Mouse (Mus musculus): Measurements from ENCODE around the gene Bcl11b. TPM values are rescaled to one million over a fixed set of nuclear protein-coding genes. Genes with fewer than 3 reads are reported as not detected.

The Bcl11b gene
- polyA plus RNA-seq, 1 experiment, result not detected

- no peak for TF ChIP-seq GATA1 (IDR thresholded peaks at IDR 0.05; ENCODE audit: low read length)
These were observed 35.1 kb downstream of the Bcl11b start for GRCm38 (mm10) chr12:107968331-107968730.

- TF ChIP-seq GATA1 (IDR thresholded peaks at IDR 0.05; ENCODE audit: low read length), result no peak
These were observed 36.4 kb downstream of the Bcl11b start for GRCm38 (mm10) chr12:107967026-107967425.

GRCm38 (mm10) chr12:107965103-107965502, 38.3 kb downstream of the Bcl11b start:
- no peak for TF ChIP-seq GATA1 (IDR thresholded peaks at IDR 0.05; ENCODE audit: low read length)

- no peak for TF ChIP-seq GATA1 (IDR thresholded peaks at IDR 0.05; ENCODE audit: low read length)
These were observed 38.9 kb downstream of the Bcl11b start for GRCm38 (mm10) chr12:107964396-107965085.

- no peak for TF ChIP-seq GATA1 (IDR thresholded peaks at IDR 0.05; ENCODE audit: low read length)
These were observed 40.5 kb downstream of the Bcl11b start for GRCm38 (mm10) chr12:107962852-107963251.

- no peak for TF ChIP-seq GATA1 (IDR thresholded peaks at IDR 0.05; ENCODE audit: low read length)
These were observed 41.6 kb downstream of the Bcl11b start for GRCm38 (mm10) chr12:107961843-107962242.

- no peak for TF ChIP-seq GATA1 (IDR thresholded peaks at IDR 0.05; ENCODE audit: low read length)
These were observed 42.5 kb downstream of the Bcl11b start for GRCm38 (mm10) chr12:107960789-107961491.

- no peak for TF ChIP-seq GATA1 (IDR thresholded peaks at IDR 0.05; ENCODE audit: low read length)
These were observed 43.0 kb downstream of the Bcl11b start for GRCm38 (mm10) chr12:107960365-107960764.

- no peak for TF ChIP-seq GATA1 (IDR thresholded peaks at IDR 0.05; ENCODE audit: low read length)
These were observed 43.5 kb downstream of the Bcl11b start for GRCm38 (mm10) chr12:107959872-107960271.

- no peak for TF ChIP-seq GATA1 (IDR thresholded peaks at IDR 0.05; ENCODE audit: low read length)
These were observed 50.2 kb downstream of the Bcl11b start for GRCm38 (mm10) chr12:107953044-107953684.

GRCm38 (mm10) chr12:107952318-107952724, 51.1 kb downstream of the Bcl11b start:
- TF ChIP-seq GATA1 (IDR thresholded peaks at IDR 0.05; ENCODE audit: low read length), result no peak

- TF ChIP-seq GATA1 (IDR thresholded peaks at IDR 0.05; ENCODE audit: low read length), result no peak
These were observed 52.7 kb downstream of the Bcl11b start for GRCm38 (mm10) chr12:107950667-107951179.

- TF ChIP-seq GATA1 (IDR thresholded peaks at IDR 0.05; ENCODE audit: low read length), result no peak
These were observed 54.0 kb downstream of the Bcl11b start for GRCm38 (mm10) chr12:107949416-107949815.

GRCm38 (mm10) chr12:107942100-107942499, 61.3 kb downstream of the Bcl11b start:
- no peak for TF ChIP-seq GATA1 (IDR thresholded peaks at IDR 0.05; ENCODE audit: low read length)

- no peak for TF ChIP-seq GATA1 (IDR thresholded peaks at IDR 0.05; ENCODE audit: low read length)
These were observed 62.6 kb downstream of the Bcl11b start for GRCm38 (mm10) chr12:107940774-107941173.

- no peak for TF ChIP-seq GATA1 (IDR thresholded peaks at IDR 0.05; ENCODE audit: low read length)
These were observed 64.2 kb downstream of the Bcl11b start for GRCm38 (mm10) chr12:107939177-107939576.
